Mouse (Mus musculus): Measurements from ENCODE around the gene Bsph2. TPM values are rescaled to one million over a fixed set of nuclear protein-coding genes. Genes with fewer than 3 reads are reported as not detected.

Gene Bsph2
- polyA plus RNA-seq (2021; fragmentation: Nextera tagmentation) = not detected in 2 replicates
- long read RNA-seq, experiment 1 = 0 reads
- long read RNA-seq, experiment 2 = 0 reads

GRCm38 (mm10) chr7:13570967-13571366, at the start of gene Bsph2:
Bsph2 (minus strand) TSS chr7:13571067.

Other genes with a start within 250 kb of the Bsph2 start
- gene Pla2g4c, start 246.4 kb downstream of the Bsph2 start, polyA plus RNA-seq (2021; fragmentation: Nextera tagmentation) = not detected in 2 replicates
- gene Cabp5, start 172.9 kb downstream of the Bsph2 start, polyA plus RNA-seq (2021; fragmentation: Nextera tagmentation) = 0.11 and 0.18 TPM in 2 replicates
- gene Bsph1, start 120.2 kb downstream of the Bsph2 start, polyA plus RNA-seq (2021; fragmentation: Nextera tagmentation) = not detected in 2 replicates
- gene Sult2a5, start 52.9 kb upstream of the Bsph2 start, polyA plus RNA-seq (2021; fragmentation: Nextera tagmentation) = not detected in 2 replicates
- gene Sult2a2, start 162.4 kb upstream of the Bsph2 start, polyA plus RNA-seq (2021; fragmentation: Nextera tagmentation) = not detected in 2 replicates